ENCODE assay signal across 13 mouse cellular contexts in the genomic region with DNA sequence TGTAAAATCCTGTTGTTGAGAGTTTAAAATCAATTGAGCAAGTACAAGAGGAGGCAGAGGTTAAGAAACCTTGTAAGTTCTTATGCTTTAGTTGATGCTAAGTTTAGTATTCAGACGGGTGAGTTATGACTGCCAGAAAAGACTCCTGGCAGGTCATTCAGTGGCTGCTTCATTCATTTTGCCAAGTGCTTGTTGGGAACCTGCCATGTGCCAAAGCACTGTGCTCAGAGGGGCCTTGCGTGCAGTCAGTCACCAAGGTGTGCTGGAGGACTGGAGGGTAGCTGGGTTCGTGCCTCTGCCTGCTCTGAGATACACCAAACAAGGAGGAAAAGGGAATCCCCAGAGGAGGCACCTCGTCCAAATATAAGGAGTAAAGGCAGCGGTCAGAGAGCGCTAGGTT. TPM values are rescaled to one million over a fixed set of nuclear protein-coding genes. Genes with fewer than 3 reads are reported as not detected.
DNase-seq lines count a peak whose midpoint lies in the region; ATAC-seq and TF ChIP-seq lines count a peak whose summit lies in the region.
"Had no signal": no experiment of that assay in that cellular context is flagged by ENCODE, and none has a peak within 500 bp of the region (broad histone marks: within the 10 kb centered on the region; RNA-seq: fewer than 3 reads in every experiment).

No protein-coding gene starts in this region.

- intact Hi-C loops in gastrocnemius, adult 2 months (cut with DNase I) = no loop called here
- intact Hi-C loops in heart, postnatal 36 days (cut with DNase I) = no loop called here

- no peak overlapping the region for H3K27ac ChIP-seq in heart, embryonic 11.5 days (ENCODE audit: low read depth, low read length)
- peak overlapping the region; percentile 63 for H3K27ac ChIP-seq in gastrocnemius, adult 2 months
- no peak overlapping the region for H3K27ac ChIP-seq in intestine, postnatal 0 days (ENCODE audit: low read depth, low read length)
- H3K27ac ChIP-seq: kidney, postnatal 0 days; liver, embryonic 15.5 days; stomach, embryonic 15.5 days had no signal

- H3K9me3 ChIP-seq in heart, embryonic 11.5 days (replicated peaks; ENCODE audit: control insufficient read depth, low read length) = no peaks in the 10 kb centered on the region
- no peaks in the 10 kb centered on the region for H3K9me3 ChIP-seq in intestine, postnatal 0 days (ENCODE audit: control insufficient read depth)
- H3K9me3 ChIP-seq: liver, embryonic 15.5 days; stomach, embryonic 15.5 days had no signal

- 80% methylated on average over 6 of the region's 6 CpGs for WGBS in heart, embryonic 11.5 days (ENCODE audit: insufficient replicate concordance)
- WGBS in intestine, postnatal 0 days = 89% methylated on average over 6 of the region's 6 CpGs

- no peak for ATAC-seq in heart, embryonic 11.5 days (replicated peaks; ENCODE audit: insufficient number of reproducible peaks, low FRiP score, low TSS enrichment)
- ATAC-seq in intestine, postnatal 0 days = no peak

- peak; percentile 47 for DNase-seq in heart, adult 8-10 months (ENCODE audit: low spot score)
- DNase-seq in cerebellum, adult 9-11 months = peak; percentile 46
- peak; percentile 77 for DNase-seq in gastrocnemius, adult 2 months
- DNase-seq in heart, postnatal 36 days = peak; percentile 33 to 39
- no peak for DNase-seq in embryo, embryonic 10 days (ENCODE audit: low spot score)
- DNase-seq: lung, postnatal 14 days; thymus, postnatal 25 days had no signal

- no peak for TF ChIP-seq CTCF in gastrocnemius, adult 2 months (IDR thresholded peaks at IDR 0.05)
- TF ChIP-seq CTCF in intestine, postnatal 0 days (IDR thresholded peaks at IDR 0.05; ENCODE audit: low read depth) = no peak

- peaks cover 17% of the 10 kb centered on the region for H3K4me1 ChIP-seq in heart, embryonic 11.5 days (ENCODE audit: control insufficient read depth, insufficient read depth, low read length)
- peaks cover 9% of the 10 kb centered on the region for H3K4me1 ChIP-seq in intestine, postnatal 0 days (replicated peaks; ENCODE audit: control insufficient read depth, insufficient read depth, low read length)

- no peaks in the 10 kb centered on the region for H3K36me3 ChIP-seq in heart, embryonic 11.5 days (ENCODE audit: control insufficient read depth, insufficient read depth, low read length)
- H3K36me3 ChIP-seq in intestine, postnatal 0 days (ENCODE audit: control insufficient read depth, insufficient read depth) = no peaks in the 10 kb centered on the region
- H3K36me3 ChIP-seq: liver, embryonic 15.5 days; stomach, embryonic 15.5 days had no signal

- no peak overlapping the region for H3K4me2 ChIP-seq in heart, embryonic 11.5 days
- H3K4me2 ChIP-seq in intestine, postnatal 0 days (replicated peaks; ENCODE audit: low read depth) = no peak overlapping the region
- H3K4me2 ChIP-seq: liver, embryonic 15.5 days; midbrain, embryonic 11.5 days; stomach, embryonic 15.5 days had no signal

- no peak overlapping the region for H3K4me3 ChIP-seq in heart, embryonic 11.5 days (ENCODE audit: low read depth, low read length)
- H3K4me3 ChIP-seq in gastrocnemius, adult 2 months = peak overlapping the region; percentile 6; the same call in 1 of the 2 replicates
- no peak overlapping the region for H3K4me3 ChIP-seq in intestine, postnatal 0 days (ENCODE audit: low read depth, low read length)
- H3K4me3 ChIP-seq: liver, embryonic 15.5 days; stomach, embryonic 15.5 days had no signal

- H3K27me3 ChIP-seq in heart, embryonic 11.5 days (ENCODE audit: control insufficient read depth, insufficient read depth, low read length) = no peaks in the 10 kb centered on the region
- no peaks in the 10 kb centered on the region for H3K27me3 ChIP-seq in intestine, postnatal 0 days (replicated peaks; ENCODE audit: control insufficient read depth, insufficient read depth, low read length)
- H3K27me3 ChIP-seq: liver, embryonic 15.5 days; stomach, embryonic 15.5 days had no signal

- no peak overlapping the region for H3K9ac ChIP-seq in heart, embryonic 11.5 days (ENCODE audit: low read depth, low read length)
- H3K9ac ChIP-seq in intestine, postnatal 0 days (ENCODE audit: low read depth, low read length) = no peak overlapping the region
- H3K9ac ChIP-seq: liver, embryonic 15.5 days; stomach, embryonic 15.5 days had no signal

RNA-seq across cellular contexts. Expression of gene Atxn7l1, which starts 50.3 kb away (rescaled TPM):
- total RNA-seq in heart, adult 8-10 months (2022) = 10 to 100 TPM; 20.2 to 22.4 (median 20.7) TPM
- polyA plus RNA-seq in heart, embryonic 11.5 days (2014; fragmentation: Nextera tagmentation; extraction: Ambion mirVana) = 15.6 and 18.7 TPM in 2 replicates
- 10 to 100 TPM; 20.4 to 23.9 TPM for total RNA-seq in gastrocnemius, adult 2 months (2021)
- 10 to 100 TPM; 18.3 to 20.5 TPM for total RNA-seq in heart, postnatal 36 days (2021)
- polyA plus RNA-seq in intestine, postnatal 0 days (2015; fragmentation: Nextera tagmentation; extraction: Ambion mirVana) = 8.2 and 9.0 TPM in 2 replicates
